Mouse (Mus musculus) neural tube, embryonic 11.5 days (tissue): ENCODE results near the gene Thap7. TPM values are rescaled to one million over a fixed set of nuclear protein-coding genes. Genes with fewer than 3 reads are reported as not detected.
A peak's percentile ranks its signal among the peaks of the same experiment; 100 is the strongest.

Source experiments
- ATAC-seq: fragments of 200-750 bp; cut with Nextera tagmentation; 2 replicates; pipeline ENCODE4 v1.8.0; 2017; ENCODE audit warnings: moderate number of reproducible peaks, mild to moderate bottlenecking, moderate TSS enrichment, moderate library complexity; ENCODE audit not compliant: insufficient read depth, low FRiP score, low TSS enrichment
- DNase-seq: peaks from one replicate; pipeline ENCODE4 v3.0.0-alpha.2; 2015; ENCODE audit warnings: low spot score
- H3K27ac ChIP-seq: fragments of 300-500 bp; sonication (generic); 2 replicates; pipeline ENCODE4 v1.5.1; 2014; ENCODE audit warnings: low read depth, mild to moderate bottlenecking, low read length
- H3K27me3 ChIP-seq: fragments of 300-500 bp; sonication (generic); 2 replicates; pipeline ENCODE4 v1.6.1; 2014; ENCODE audit warnings: mild to moderate bottlenecking, low read length, mixed read lengths; ENCODE audit not compliant: control insufficient read depth, insufficient read depth
- H3K36me3 ChIP-seq: fragments of 300-500 bp; sonication (generic); 2 replicates; pipeline ENCODE4 v1.6.1; 2014; ENCODE audit warnings: mild to moderate bottlenecking, low read length, moderate library complexity, mixed read lengths; ENCODE audit not compliant: control insufficient read depth, insufficient read depth
- H3K4me1 ChIP-seq: fragments of 300-500 bp; sonication (generic); 2 replicates; pipeline ENCODE4 v1.6.1; 2014; ENCODE audit warnings: low read length, mixed read lengths; ENCODE audit not compliant: control insufficient read depth, insufficient read depth
- H3K4me2 ChIP-seq: fragments of 300-500 bp; sonication (generic); 2 replicates; pipeline ENCODE4 v1.6.1; 2014; ENCODE audit warnings: low read depth, mild to moderate bottlenecking, moderate library complexity
- H3K4me3 ChIP-seq: fragments of 300-500 bp; sonication (generic); 2 replicates; pipeline ENCODE4 v1.5.1; 2014; ENCODE audit warnings: low read depth, low read length
- H3K9ac ChIP-seq: fragments of 300-500 bp; sonication (generic); 2 replicates; pipeline ENCODE4 v1.6.1; 2014; ENCODE audit warnings: mild to moderate bottlenecking, low read length
- H3K9me3 ChIP-seq: fragments of 300-500 bp; sonication (generic); 2 replicates; pipeline ENCODE4 v1.6.1; 2016; ENCODE audit warnings: low read length; ENCODE audit not compliant: control insufficient read depth
- WGBS: fragments of 180-500 bp; shearing (Covaris S2); extraction: QIAGEN DNeasy Blood & Tissue Kit; methylation state at CpG from one replicate; pipeline ENCODE4 v1.1.7; 2014; 5-methylcytosine and 5-hydroxymethylcytosine counted together
- polyA plus RNA-seq: library from polyadenylated mRNA; unstranded; fragments of >200 nt; fragmentation: Nextera tagmentation; extraction: Ambion mirVana; gene quantifications from 2 replicates; pipeline ENCODE4 v1.2.1, GENCODE M21; 2014

The Thap7 gene
- polyA plus RNA-seq = 39.6 and 51.4 TPM in 2 replicates

DNA sequence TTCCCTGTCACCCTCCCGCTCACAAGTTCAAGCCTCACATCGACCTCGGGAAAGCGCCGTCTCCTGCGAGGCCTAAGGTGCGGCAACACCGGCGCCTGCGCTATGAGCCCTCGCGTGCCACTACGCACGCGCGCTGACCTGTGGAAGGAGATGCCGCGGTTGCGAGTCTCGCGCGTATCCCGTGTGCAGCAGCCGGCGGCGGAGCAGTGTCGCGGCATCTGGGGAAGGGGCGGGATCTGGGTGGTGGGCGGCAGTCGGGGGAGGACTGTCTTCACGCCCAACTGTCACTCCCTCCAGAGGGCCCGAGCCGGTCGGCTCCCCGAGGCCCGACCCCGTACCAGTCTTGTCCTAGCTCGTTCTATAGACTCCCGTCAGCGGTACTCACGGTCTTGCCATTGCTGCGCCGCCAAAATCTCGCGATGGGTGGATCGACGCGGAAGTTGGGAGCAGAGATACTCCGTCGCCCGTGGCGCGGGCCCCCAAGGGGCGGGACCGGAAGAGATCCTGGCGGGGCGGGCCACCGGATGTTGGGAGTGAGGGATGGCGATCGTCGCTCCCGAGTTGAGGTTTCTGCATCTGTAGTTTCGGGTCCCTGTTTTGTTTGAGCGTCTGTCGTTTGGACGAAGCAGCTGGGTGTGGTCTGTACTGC is at the start of gene Thap7:
Gene Thap7, minus strand, starts transcription at position 497 of the 649 bp plus-strand sequence.
- Histone ChIP-seq H3K36me3 (peaks cover 14% of the 10 kb centered on the region), H3K9me3 (no peaks in the 10 kb centered on the region), H3K4me3 (peak within 1 kb of the TSS; percentile 69), H3K4me1 (peaks cover 6% of the 10 kb centered on the region; the same call in 1 of the 2 replicates), H3K27ac (peak within 1 kb of the TSS; percentile 82), H3K27me3 (no peaks in the 10 kb centered on the region), H3K4me2 (peak within 1 kb of the TSS; percentile 96), H3K9ac (peak within 1 kb of the TSS; percentile 86)
- DNase-seq = peak; percentile 98
- WGBS = under 1% methylated on average over 67 of the region's 67 CpGs
- peak; percentile 95 for ATAC-seq

DNA sequence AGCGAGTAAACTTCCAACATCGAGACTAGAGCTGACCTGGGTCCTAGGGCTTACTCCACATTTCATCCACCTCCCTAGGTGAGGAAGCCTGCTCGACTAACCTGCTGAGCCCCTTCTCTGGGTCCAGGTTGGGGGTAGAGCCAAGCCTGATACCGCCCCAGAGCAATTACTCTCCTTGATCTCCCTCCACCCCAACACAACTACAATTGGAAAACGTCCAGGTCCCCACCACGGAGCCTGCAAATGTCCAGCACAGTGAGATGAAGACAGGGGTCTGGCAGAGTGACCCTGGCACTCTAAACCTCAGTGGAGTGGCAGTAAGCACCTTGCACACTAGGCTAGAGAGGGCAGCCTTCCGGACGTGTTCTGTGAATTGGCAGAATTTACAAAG is 45.9 kb upstream of the Thap7 start:
- ATAC-seq = no peak
- no peak overlapping the region; the same call in 1 of the 2 replicates for H3K9ac ChIP-seq
- H3K4me2 ChIP-seq = peak overlapping the region; percentile 49
- H3K27me3 ChIP-seq = peaks cover 26% of the 10 kb centered on the region
- H3K27ac ChIP-seq = no peak overlapping the region
- no peaks in the 10 kb centered on the region for H3K9me3 ChIP-seq
- H3K36me3 ChIP-seq = no peaks in the 10 kb centered on the region
- WGBS = 14% methylated on average over 8 of the region's 8 CpGs
- peak overlapping the region; percentile 37 for H3K4me3 ChIP-seq
- H3K4me1 ChIP-seq = no peaks in the 10 kb centered on the region
- no peak for DNase-seq

DNA sequence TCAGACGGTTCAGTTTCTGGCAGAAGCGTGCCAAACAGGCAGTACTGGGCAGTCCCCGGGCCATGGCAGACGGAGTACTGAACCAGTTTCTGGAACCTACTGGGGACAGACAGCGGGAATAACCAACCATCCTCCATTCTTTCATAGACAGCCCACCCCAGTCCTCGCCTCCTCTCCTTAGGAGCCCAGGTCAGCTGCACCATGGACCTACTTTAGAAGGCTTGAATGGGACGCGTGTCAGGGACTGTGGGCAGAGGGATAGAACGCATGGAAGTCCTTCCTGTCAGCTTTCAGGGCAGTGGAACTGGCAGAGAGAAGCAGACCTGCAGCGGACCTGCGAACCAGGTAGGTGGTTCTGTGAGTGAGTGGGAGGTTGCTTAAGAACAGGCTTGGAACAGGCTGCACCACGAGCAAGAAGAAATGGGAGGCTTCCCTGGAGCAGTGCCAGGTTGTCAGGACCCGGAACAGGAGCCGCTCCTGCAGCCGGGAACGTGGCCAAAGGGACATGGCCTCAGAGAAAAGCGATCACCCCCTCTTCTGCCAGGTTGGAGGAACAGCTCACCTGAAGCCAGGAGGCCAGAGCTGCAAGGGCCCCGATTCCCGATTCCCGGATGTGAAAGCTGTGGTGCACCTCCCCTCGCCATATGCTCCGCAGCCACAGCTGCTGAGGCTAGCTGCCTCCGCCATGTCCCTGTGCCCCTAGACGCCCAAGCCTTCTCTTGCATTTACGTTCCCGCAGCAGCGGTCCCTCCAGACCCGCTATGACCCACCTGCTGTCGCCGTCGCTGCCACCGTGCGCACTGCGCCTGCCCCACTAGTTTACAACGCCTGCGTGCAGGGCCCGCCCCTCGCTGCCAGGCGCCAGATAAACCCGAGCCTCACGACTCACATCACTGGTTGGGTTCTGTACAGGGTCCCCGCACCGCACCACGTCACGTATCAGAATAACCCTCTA is 45.2 kb upstream of the Thap7 start:
- 15% methylated on average over 45 of the region's 45 CpGs for WGBS
- Histone ChIP-seq H3K4me3 (peak overlapping the region; percentile 37), H3K4me2 (peak overlapping the region; percentile 49), H3K4me1 (no peaks in the 10 kb centered on the region), H3K9ac (peak overlapping the region; percentile 50), H3K36me3 (no peaks in the 10 kb centered on the region), H3K27ac (no peak overlapping the region), H3K27me3 (peaks cover 26% of the 10 kb centered on the region), H3K9me3 (no peaks in the 10 kb centered on the region)
- ATAC-seq = 0 out of 2 replicates have a peak, but pooled peaks have one; percentile 35
- DNase-seq = peak; percentile 52

DNA sequence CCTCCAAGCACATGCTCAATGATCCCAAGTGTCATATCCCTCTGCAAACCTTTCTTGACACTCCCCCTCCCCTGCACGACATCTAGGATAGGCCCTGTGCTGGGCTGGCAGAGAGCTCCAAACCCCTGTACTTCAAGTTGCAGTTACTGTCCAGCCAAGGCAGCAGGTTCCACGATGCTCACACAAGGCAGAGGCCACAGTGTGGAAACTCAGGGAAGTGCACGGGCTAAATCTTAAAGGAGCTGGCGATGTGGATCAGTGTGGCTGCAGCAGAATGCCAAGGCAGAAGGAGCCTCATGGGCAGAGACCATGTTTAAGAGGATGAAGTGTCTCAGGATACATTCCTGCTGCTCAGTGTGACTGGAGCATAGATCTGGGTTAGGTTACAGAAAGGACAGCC is 35.2 kb upstream of the Thap7 start:
- Histone ChIP-seq H3K36me3 (no peaks in the 10 kb centered on the region), H3K4me1 (peaks cover 4% of the 10 kb centered on the region; the same call in 1 of the 2 replicates), H3K27me3 (no peaks in the 10 kb centered on the region), H3K4me2 (no peak overlapping the region), H3K9me3 (no peaks in the 10 kb centered on the region), H3K4me3 (no peak overlapping the region), H3K27ac (no peak overlapping the region), H3K9ac (no peak overlapping the region)
- WGBS = 26% methylated on average over 4 of the region's 4 CpGs
- no peak for ATAC-seq
- no peak for DNase-seq

DNA sequence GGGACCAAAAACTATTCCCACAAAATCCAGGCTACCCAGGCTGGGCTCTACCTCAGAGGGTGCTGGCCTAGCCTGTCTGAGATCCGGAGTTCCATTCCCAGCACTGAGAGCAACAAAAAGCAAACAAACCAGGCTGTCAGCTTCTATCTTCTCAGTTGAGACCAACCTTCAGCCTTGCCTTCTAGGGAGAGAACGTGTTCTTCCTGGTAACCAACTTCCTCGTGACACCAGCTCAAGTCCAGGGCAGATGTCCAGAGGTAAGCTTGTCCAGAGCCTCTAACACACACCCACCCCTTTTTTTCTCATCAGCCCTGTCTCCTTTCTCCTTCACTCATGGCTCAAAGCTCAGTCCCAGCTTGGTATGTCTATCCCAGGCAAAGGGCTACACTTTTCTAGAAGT is 33.8 kb upstream of the Thap7 start:
- Histone ChIP-seq H3K4me3 (no peak overlapping the region), H3K36me3 (no peaks in the 10 kb centered on the region), H3K4me1 (peaks cover 9% of the 10 kb centered on the region; the same call in 1 of the 2 replicates), H3K9ac (no peak overlapping the region), H3K4me2 (no peak overlapping the region), H3K27me3 (0 out of 2 replicates have a peak, but pooled peaks cover 2% of the 10 kb centered on the region), H3K9me3 (no peaks in the 10 kb centered on the region), H3K27ac (no peak overlapping the region)
- 71% methylated on average over 3 of the region's 3 CpGs for WGBS
- DNase-seq = no peak
- no peak for ATAC-seq

DNA sequence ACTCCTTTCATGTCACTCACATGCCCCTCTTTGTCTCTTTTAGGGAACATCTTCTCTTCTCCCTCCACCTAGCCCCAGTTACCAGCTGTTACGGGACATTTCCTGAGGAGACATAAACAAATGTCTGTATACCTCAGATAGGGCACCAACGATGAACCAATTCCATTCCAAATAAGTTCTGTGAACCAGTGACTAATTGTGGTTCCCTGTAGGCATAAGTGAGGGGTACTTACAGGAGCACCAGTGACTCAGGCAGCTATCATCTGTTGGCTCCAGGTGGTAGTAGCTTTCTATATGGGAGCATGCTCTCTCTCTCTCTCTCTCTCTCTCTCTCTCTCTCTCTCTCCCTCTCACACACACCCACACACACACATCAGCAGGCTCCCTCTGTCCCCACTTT is 33.3 kb upstream of the Thap7 start:
- no peak overlapping the region for H3K4me2 ChIP-seq
- 90% methylated on average over 2 of the region's 2 CpGs for WGBS
- H3K27me3 ChIP-seq = 0 out of 2 replicates have a peak, but pooled peaks cover 2% of the 10 kb centered on the region
- peaks cover 12% of the 10 kb centered on the region; the same call in 1 of the 2 replicates for H3K4me1 ChIP-seq
- no peak for ATAC-seq
- no peak overlapping the region for H3K9ac ChIP-seq
- no peak overlapping the region for H3K27ac ChIP-seq
- DNase-seq = no peak
- no peak overlapping the region for H3K4me3 ChIP-seq
- no peaks in the 10 kb centered on the region for H3K9me3 ChIP-seq
- H3K36me3 ChIP-seq = no peaks in the 10 kb centered on the region

DNA sequence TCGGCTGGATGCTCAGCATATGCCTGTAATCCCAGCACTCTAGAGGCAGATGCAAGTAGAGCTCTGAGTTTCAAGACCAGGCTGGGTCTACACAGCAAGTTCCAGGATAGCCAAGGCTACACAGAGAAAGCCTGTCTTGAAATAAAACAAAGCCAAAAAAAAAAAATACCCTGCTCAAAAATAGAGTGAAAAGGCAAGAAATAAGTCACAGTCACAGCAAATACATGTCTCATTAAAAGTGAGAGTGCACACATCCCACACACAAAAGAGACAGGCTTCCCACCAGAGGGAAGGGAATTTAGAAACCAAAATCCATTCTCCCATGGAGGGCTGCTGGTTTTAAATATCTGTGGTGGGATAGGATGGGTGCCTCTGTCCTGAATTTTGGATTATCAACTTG is 32.6 kb upstream of the Thap7 start:
- Histone ChIP-seq H3K27ac (no peak overlapping the region), H3K9me3 (no peaks in the 10 kb centered on the region), H3K4me3 (no peak overlapping the region), H3K27me3 (0 out of 2 replicates have a peak, but pooled peaks cover 2% of the 10 kb centered on the region), H3K36me3 (no peaks in the 10 kb centered on the region), H3K4me2 (no peak overlapping the region), H3K9ac (no peak overlapping the region), H3K4me1 (peaks cover 18% of the 10 kb centered on the region)
- WGBS = 48% methylated on average over 1 of the region's 1 CpGs
- DNase-seq = no peak
- no peak for ATAC-seq

DNA sequence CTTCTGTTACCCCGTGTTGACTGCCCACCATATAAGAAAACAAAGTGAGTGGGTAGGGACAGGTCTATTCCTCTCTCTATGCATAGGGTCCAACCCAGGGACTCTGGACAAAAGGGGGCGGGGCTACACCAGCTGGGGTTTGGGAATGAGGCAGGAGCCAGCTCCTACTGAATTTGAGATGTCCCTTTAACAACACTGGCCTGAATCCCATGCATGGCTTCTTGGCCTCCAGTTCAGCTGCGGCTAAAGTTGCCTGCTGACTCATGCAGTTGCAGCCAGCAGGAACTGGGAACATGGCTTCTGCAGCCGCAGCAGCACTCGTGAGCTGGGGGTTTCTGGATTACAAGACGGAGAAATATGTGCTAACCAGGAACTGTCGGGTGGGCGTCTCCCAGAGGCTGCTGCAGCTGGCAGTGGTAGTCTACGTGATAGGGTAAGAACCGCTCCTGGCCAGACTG is 30.8 kb upstream of the Thap7 start, which contains the start of gene P2rx6:
Gene P2rx6, plus strand, starts transcription at position 135 of the 458 bp plus-strand sequence.
- no peaks in the 10 kb centered on the region for H3K36me3 ChIP-seq
- no peak within 1 kb of the TSS for H3K27ac ChIP-seq
- 0 out of 2 replicates have a peak, but pooled peaks cover 2% of the 10 kb centered on the region for H3K27me3 ChIP-seq
- no peaks in the 10 kb centered on the region for H3K9me3 ChIP-seq
- peak; percentile 60 for DNase-seq
- ATAC-seq = peak; percentile 69; the same call in 1 of the 2 replicates
- WGBS = 4% methylated on average over 10 of the region's 10 CpGs
- peak within 1 kb of the TSS; percentile 20 for H3K4me3 ChIP-seq
- peaks cover 22% of the 10 kb centered on the region for H3K4me1 ChIP-seq
- peak within 1 kb of the TSS; percentile 37 for H3K4me2 ChIP-seq
- no peak within 1 kb of the TSS for H3K9ac ChIP-seq
